In the genomic region with DNA sequence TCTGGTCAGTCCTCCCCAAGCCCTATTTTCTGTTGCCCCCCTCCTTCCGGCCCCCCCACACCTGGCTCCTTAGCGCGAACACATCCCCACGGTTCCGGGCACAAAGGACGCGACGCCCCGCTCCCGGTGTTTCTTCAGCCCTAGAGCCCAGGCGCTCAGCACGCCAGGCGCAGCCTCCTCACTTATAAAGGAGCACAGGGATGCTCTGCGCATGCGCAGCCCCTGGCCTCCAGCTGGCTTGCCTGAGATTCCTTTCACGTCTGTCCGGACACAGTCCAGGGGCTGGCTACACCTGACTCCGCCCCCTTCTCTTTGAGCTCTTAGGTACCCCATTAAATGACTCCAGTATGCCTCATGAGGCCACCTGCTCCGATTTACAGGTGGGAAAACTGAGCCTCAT, we compare ENCODE assay signal across 8 mouse cellular contexts. TPM values are rescaled to one million over a fixed set of nuclear protein-coding genes. Genes with fewer than 3 reads are reported as not detected.
A peak's percentile ranks its signal among the peaks of the same experiment; 100 is the strongest.
DNase-seq lines count a peak whose midpoint lies in the region; ATAC-seq and TF ChIP-seq lines count a peak whose summit lies in the region.

A gene (minus strand): TSS at position 207 of the 400 bp plus-strand sequence.

- ATAC-seq in kidney, embryonic 15.5 days (replicated peaks; ENCODE audit: low FRiP score), result peak; percentile 81
- peak; percentile 45; the same call in 1 of the 2 replicates for ATAC-seq in limb, embryonic 13.5 days (ENCODE audit: low FRiP score, low read depth)

- peaks cover 7% of the 10 kb centered on the region for H3K4me1 ChIP-seq in kidney, embryonic 15.5 days
- H3K4me1 ChIP-seq in limb, embryonic 13.5 days, result peaks cover 6% of the 10 kb centered on the region; the same call in 1 of the 2 replicates
- H3K4me1 ChIP-seq in olfactory bulb, adult 2 months (ENCODE audit: control insufficient read depth, insufficient read depth, low read length), result peaks cover 26% of the 10 kb centered on the region

- no peak within 1 kb of the TSS for H3K27ac ChIP-seq in kidney, embryonic 15.5 days
- H3K27ac ChIP-seq in limb, embryonic 13.5 days, result no peak within 1 kb of the TSS
- H3K27ac ChIP-seq in olfactory bulb, adult 2 months (ENCODE audit: insufficient read depth, low read depth, low read length), result peak within 1 kb of the TSS; percentile 86

- H3K27me3 ChIP-seq in kidney, embryonic 15.5 days, result peaks cover 81% of the 10 kb centered on the region
- H3K27me3 ChIP-seq in limb, embryonic 13.5 days, result peaks cover 78% of the 10 kb centered on the region

- TF ChIP-seq POLR2A in olfactory bulb, adult 2 months (IDR thresholded peaks at IDR 0.05; ENCODE audit: insufficient read depth, low read depth, low read length), result peak; percentile 96

- H3K36me3 ChIP-seq in kidney, embryonic 15.5 days, result no peaks in the 10 kb centered on the region
- H3K36me3 ChIP-seq in limb, embryonic 13.5 days, result no peaks in the 10 kb centered on the region

- 0 out of 2 replicates have a peak within 1 kb of the TSS, but pooled peaks have one; percentile 12 for H3K4me3 ChIP-seq in kidney, embryonic 15.5 days (replicated peaks)
- H3K4me3 ChIP-seq in limb, embryonic 13.5 days, result peak within 1 kb of the TSS; percentile 28
- H3K4me3 ChIP-seq in olfactory bulb, adult 2 months (ENCODE audit: insufficient read depth, low read depth, low read length), result peak within 1 kb of the TSS; percentile 79

- WGBS in kidney, embryonic 15.5 days, result 2% methylated on average over 19 of the region's 19 CpGs
- WGBS in limb, embryonic 13.5 days, result under 1% methylated on average over 19 of the region's 19 CpGs
- under 1% methylated on average over 19 of the region's 19 CpGs for WGBS in olfactory bulb, adult 2 months

- no peaks in the 10 kb centered on the region for H3K9me3 ChIP-seq in kidney, embryonic 15.5 days (replicated peaks)
- H3K9me3 ChIP-seq in limb, embryonic 13.5 days, result no peaks in the 10 kb centered on the region

- TF ChIP-seq CTCF in olfactory bulb, adult 2 months (IDR thresholded peaks at IDR 0.05; ENCODE audit: insufficient read depth, low read depth, low read length), result no peak

- DNase-seq in ovary, adult 18-20 months (ENCODE audit: low spot score), result peak; percentile 25
- no peak for DNase-seq in ovary, postnatal 10 days (ENCODE audit: low spot score)
- peak; percentile 90 to 92 for DNase-seq in cerebellum, postnatal 36 days
- peak; percentile 88 to 92 for DNase-seq in frontal cortex, postnatal 25 days (ENCODE audit: low spot score in 2 of 2)
- DNase-seq in spleen, adult 12 weeks (ENCODE audit: low spot score), result no peak

- H3K9ac ChIP-seq in kidney, embryonic 15.5 days, result no peak within 1 kb of the TSS
- H3K9ac ChIP-seq in limb, embryonic 13.5 days, result peak within 1 kb of the TSS; percentile 39; the same call in 1 of the 2 replicates

- peak within 1 kb of the TSS; percentile 51 for H3K4me2 ChIP-seq in kidney, embryonic 15.5 days
- peak within 1 kb of the TSS; percentile 63 for H3K4me2 ChIP-seq in limb, embryonic 13.5 days (replicated peaks)

RNA-seq across cellular contexts. Expression of the gene that starts here (rescaled TPM):
- 0.32 and 0.64 TPM in 2 replicates for polyA plus RNA-seq in kidney, embryonic 15.5 days (2015; fragmentation: Nextera tagmentation; extraction: Ambion mirVana)
- 0.67 and 0.87 TPM in 2 replicates for polyA plus RNA-seq in limb, embryonic 13.5 days (2015; fragmentation: Nextera tagmentation; extraction: Ambion mirVana)
- 84.7 TPM in 1 of 2 replicates, not detected in the other for polyA plus RNA-seq in olfactory bulb, adult 2 months (2012; ENCODE audit: insufficient read depth, insufficient read length, low replicate concordance, missing spikeins)

Comparison
In these comparisons a context has a peak if more than half of its experiments do, and no peak if none do; other contexts are left out.
1. RNA of the gene that starts here (polyA plus RNA-seq): 84.7 TPM in olfactory bulb, adult 2 months; 0.67 to 0.87 TPM in limb, embryonic 13.5 days and 0.32 to 0.64 TPM in kidney, embryonic 15.5 days; every median in the first group is over 10 times any median in the second.
2. DNase-seq: peak in ovary, adult 18-20 months (single experiment), cerebellum, postnatal 36 days (2 of 2) and frontal cortex, postnatal 25 days (2 of 2); none in ovary, postnatal 10 days (single experiment) and spleen, adult 12 weeks (single experiment).
3. Peak in ATAC-seq, H3K4me3 ChIP-seq and H3K4me2 ChIP-seq in kidney, embryonic 15.5 days; RNA of the gene not detected or under 1 TPM.
4. Peak in ATAC-seq, H3K4me3 ChIP-seq, H3K9ac ChIP-seq and H3K4me2 ChIP-seq in limb, embryonic 13.5 days; RNA of the gene not detected or under 1 TPM.
5. H3K4me3 ChIP-seq: peak in every context shown above with its lines; median percentile 79 in olfactory bulb, adult 2 months; 28 in limb, embryonic 13.5 days; 12 in kidney, embryonic 15.5 days.